Mouse (Mus musculus) lung, embryonic 16.5 days (tissue): ENCODE measurements around the gene Polr2e. TPM values are rescaled to one million over a fixed set of nuclear protein-coding genes. Genes with fewer than 3 reads are reported as not detected.
A peak's percentile ranks its signal among the peaks of the same experiment; 100 is the strongest.

Source experiments
- ATAC-seq: fragments of 200-750 bp; cut with Nextera tagmentation; 2 replicates; pipeline ENCODE4 v1.8.0; 2017; ENCODE audit warnings: low read depth, mild to moderate bottlenecking, moderate library complexity
- H3K27ac ChIP-seq: fragments of 300-500 bp; sonication (generic); 2 replicates; pipeline ENCODE4 v1.5.1; 2014; ENCODE audit warnings: mild to moderate bottlenecking, control low read depth, low read length
- H3K27me3 ChIP-seq: fragments of 300-500 bp; sonication (generic); 2 replicates; pipeline ENCODE4 v1.6.1; 2014; ENCODE audit warnings: low read depth, low read length, mixed read lengths; ENCODE audit not compliant: control insufficient read depth, insufficient read depth
- H3K36me3 ChIP-seq: fragments of 300-500 bp; sonication (generic); 2 replicates; pipeline ENCODE4 v1.6.1; 2014; ENCODE audit warnings: low read length; ENCODE audit not compliant: control insufficient read depth, insufficient read depth
- H3K4me1 ChIP-seq: fragments of 300-500 bp; sonication (generic); replicated peaks from 2 replicates; pipeline ENCODE4 v1.6.1; 2014; ENCODE audit warnings: low read length, mixed read lengths; ENCODE audit not compliant: control insufficient read depth, insufficient read depth
- H3K4me2 ChIP-seq: fragments of 300-500 bp; sonication (generic); 2 replicates; pipeline ENCODE4 v1.6.1; 2014; ENCODE audit warnings: low read depth, low read length, control low read depth
- H3K4me3 ChIP-seq: fragments of 300-500 bp; sonication (generic); 2 replicates; pipeline ENCODE4 v1.5.1; 2014; ENCODE audit warnings: mild to moderate bottlenecking, low read length, control low read depth
- H3K9ac ChIP-seq: fragments of 300-500 bp; sonication (generic); 2 replicates; pipeline ENCODE4 v1.6.1; 2014; ENCODE audit warnings: low read length, control low read depth
- H3K9me3 ChIP-seq: fragments of 300-500 bp; sonication (generic); 2 replicates; pipeline ENCODE4 v1.6.1; 2016; ENCODE audit warnings: low read length; ENCODE audit not compliant: control insufficient read depth
- WGBS: fragments of 180-500 bp; shearing (Covaris S2); extraction: QIAGEN DNeasy Blood & Tissue Kit; methylation state at CpG from one replicate; pipeline ENCODE4 v1.1.7; 2014; 5-methylcytosine and 5-hydroxymethylcytosine counted together
- polyA plus RNA-seq: library from polyadenylated mRNA; unstranded; fragments of >200 nt; fragmentation: Nextera tagmentation; extraction: Ambion mirVana; gene quantifications from 2 replicates; pipeline ENCODE4 v1.2.1, GENCODE M21; 2015

The Polr2e gene
- polyA plus RNA-seq: 194 and 210 TPM in 2 replicates

GRCm38 (mm10) chr10:80039559-80039979, at the start of gene Polr2e:
Gene Polr2e (minus strand): TSS chr10:80039795.
- H3K4me3 ChIP-seq: peak within 1 kb of the TSS; percentile 94
- ATAC-seq: peak; percentile 98
- H3K27me3 ChIP-seq: no peaks in the 10 kb centered on the region
- peak within 1 kb of the TSS; percentile 84 for H3K4me2 ChIP-seq
- H3K36me3 ChIP-seq: peaks cover 27% of the 10 kb centered on the region
- peak within 1 kb of the TSS; percentile 89 for H3K9ac ChIP-seq
- no peaks in the 10 kb centered on the region for H3K9me3 ChIP-seq
- peak within 1 kb of the TSS; percentile 63 for H3K27ac ChIP-seq
- H3K4me1 ChIP-seq: peaks cover 13% of the 10 kb centered on the region
- under 1% methylated on average over 40 of the region's 40 CpGs for WGBS

DNA sequence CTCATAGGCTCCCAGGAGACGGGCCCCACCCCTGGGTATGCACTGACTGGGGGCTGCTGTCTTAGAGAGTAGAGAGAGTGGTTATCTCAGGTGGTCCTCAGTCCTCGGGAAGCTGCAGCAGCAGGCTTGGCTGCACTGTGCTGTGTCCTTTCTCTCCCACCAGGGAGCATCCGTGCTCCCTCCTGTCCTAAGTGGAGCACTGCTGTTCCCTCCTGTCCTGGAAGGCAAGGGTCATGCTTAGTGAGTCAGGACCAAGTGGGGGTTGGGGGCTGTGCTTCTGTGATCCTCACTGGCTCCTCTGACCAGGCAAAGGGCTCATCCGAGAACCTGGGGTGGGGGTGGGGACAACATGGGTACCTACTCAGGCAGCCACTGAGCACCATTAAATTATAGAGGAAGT, 49.6 kb upstream of the Polr2e start:
- H3K27me3 ChIP-seq: no peaks in the 10 kb centered on the region
- H3K27ac ChIP-seq: no peak overlapping the region
- H3K9me3 ChIP-seq: no peaks in the 10 kb centered on the region
- no peak for ATAC-seq
- H3K4me2 ChIP-seq: no peak overlapping the region
- no peak overlapping the region for H3K4me3 ChIP-seq
- WGBS: 51% methylated on average over 4 of the region's 4 CpGs
- no peak overlapping the region for H3K9ac ChIP-seq
- peaks cover 38% of the 10 kb centered on the region for H3K4me1 ChIP-seq
- no peaks in the 10 kb centered on the region; the same call in 1 of the 2 replicates for H3K36me3 ChIP-seq

DNA sequence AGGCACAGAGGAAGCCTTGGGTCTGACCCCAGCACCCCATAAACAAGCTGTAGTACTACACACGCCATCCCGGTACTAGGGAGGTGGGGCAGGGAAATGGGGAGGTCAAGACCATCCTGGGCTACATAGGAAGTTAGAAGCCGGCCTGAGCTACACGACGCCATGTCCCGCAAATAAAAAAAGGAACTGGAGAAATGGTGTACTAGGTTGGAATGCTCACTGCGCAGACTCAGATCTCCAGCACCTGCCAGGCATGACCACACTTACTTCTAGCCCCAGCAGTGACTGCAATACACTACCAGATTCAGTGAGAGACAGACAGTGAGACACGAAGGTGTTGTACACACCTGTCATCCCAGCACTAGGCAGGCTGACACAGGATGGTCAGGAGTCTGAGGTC, 47.9 kb upstream of the Polr2e start:
- 88% methylated on average over 8 of the region's 8 CpGs for WGBS
- Histone ChIP-seq H3K36me3 (peaks cover 4% of the 10 kb centered on the region; the same call in 1 of the 2 replicates), H3K9ac (no peak overlapping the region), H3K27me3 (no peaks in the 10 kb centered on the region), H3K4me3 (no peak overlapping the region), H3K4me2 (no peak overlapping the region), H3K27ac (no peak overlapping the region), H3K9me3 (no peaks in the 10 kb centered on the region), H3K4me1 (peaks cover 36% of the 10 kb centered on the region)
- no peak for ATAC-seq

- Histone ChIP-seq H3K36me3 (peaks cover 10% of the 10 kb centered on the region), H3K9ac (peak overlapping the region; percentile 29; the same call in 1 of the 2 replicates)
These were observed 47.3 kb upstream of the Polr2e start for GRCm38 (mm10) chr10:80086847-80087246.

DNA sequence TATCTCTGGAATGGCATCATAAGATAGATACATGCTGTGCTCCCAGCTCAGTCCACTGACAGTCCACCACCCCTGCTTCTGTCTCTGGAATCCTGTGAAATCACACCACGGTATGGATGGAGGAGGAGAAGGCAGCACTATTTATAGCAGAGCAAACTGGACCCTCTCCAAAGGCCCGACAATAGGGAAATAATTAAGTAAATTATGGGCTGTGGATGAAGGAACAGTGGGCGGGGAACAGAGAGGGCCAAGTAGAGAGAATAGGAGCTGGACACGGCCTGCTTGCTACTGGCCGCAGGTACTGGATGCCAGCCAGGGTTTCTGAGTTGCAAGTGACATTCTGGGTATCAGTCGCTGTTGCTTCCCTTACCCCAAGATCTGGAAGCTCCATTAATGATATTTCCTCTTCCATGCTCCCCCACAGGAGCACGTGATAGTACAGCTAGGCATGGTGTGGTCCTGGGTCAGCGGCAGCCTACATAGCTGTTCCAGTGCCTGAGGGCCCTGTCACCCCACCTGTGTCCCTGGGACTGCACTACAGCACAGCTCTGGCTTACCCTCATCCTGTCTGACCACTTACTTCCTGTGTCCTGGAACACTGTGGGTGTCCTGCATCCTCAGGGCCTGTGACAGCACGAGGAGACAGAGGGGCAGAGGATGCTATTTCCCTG, 45.4 kb upstream of the Polr2e start:
- Histone ChIP-seq H3K4me1 (peaks cover 25% of the 10 kb centered on the region), H3K9me3 (no peaks in the 10 kb centered on the region), H3K27ac (peak overlapping the region; percentile 71), H3K9ac (no peak overlapping the region; the same call in 1 of the 2 replicates), H3K4me2 (peak overlapping the region; percentile 31), H3K36me3 (peaks cover 20% of the 10 kb centered on the region), H3K4me3 (no peak overlapping the region), H3K27me3 (no peaks in the 10 kb centered on the region)
- 41% methylated on average over 9 of the region's 9 CpGs for WGBS
- ATAC-seq: peak; percentile 88

More at GRCm38 (mm10) chr10:80086847-80087246, 47.3 kb upstream of the Polr2e start:
- no peaks in the 10 kb centered on the region for H3K9me3 ChIP-seq
- H3K4me1 ChIP-seq: peaks cover 30% of the 10 kb centered on the region
- no peak overlapping the region for H3K4me2 ChIP-seq
- WGBS: 76% methylated on average over 3 of the region's 3 CpGs
- no peak overlapping the region for H3K27ac ChIP-seq
- no peak overlapping the region for H3K4me3 ChIP-seq
- ATAC-seq: no peak
- no peaks in the 10 kb centered on the region for H3K27me3 ChIP-seq

DNA sequence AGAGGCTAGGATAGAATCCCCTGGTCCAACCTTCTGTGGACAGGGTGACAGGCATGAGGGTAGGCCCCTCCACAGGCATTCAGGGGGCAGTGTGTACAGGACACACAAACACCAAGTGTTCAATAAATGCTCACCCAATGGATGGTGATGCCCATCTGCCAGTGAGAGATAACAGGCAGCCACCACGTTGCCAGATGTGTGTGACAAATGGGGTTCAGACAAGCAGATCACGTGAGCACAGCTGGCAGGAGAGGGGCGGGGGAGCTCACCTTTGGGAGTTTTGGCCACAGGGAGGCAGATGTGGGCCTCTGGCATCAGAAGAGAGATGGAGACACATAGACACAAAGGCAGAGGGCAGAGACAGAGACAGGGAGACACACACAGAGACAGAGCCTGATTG, 41.5 kb upstream of the Polr2e start:
- peaks cover 20% of the 10 kb centered on the region for H3K36me3 ChIP-seq
- no peak overlapping the region for H3K4me3 ChIP-seq
- 73% methylated on average over 3 of the region's 3 CpGs for WGBS
- no peak overlapping the region for H3K4me2 ChIP-seq
- peaks cover 19% of the 10 kb centered on the region for H3K4me1 ChIP-seq
- H3K9me3 ChIP-seq: no peaks in the 10 kb centered on the region
- no peaks in the 10 kb centered on the region for H3K27me3 ChIP-seq
- ATAC-seq: no peak
- no peak overlapping the region for H3K9ac ChIP-seq
- H3K27ac ChIP-seq: no peak overlapping the region

DNA sequence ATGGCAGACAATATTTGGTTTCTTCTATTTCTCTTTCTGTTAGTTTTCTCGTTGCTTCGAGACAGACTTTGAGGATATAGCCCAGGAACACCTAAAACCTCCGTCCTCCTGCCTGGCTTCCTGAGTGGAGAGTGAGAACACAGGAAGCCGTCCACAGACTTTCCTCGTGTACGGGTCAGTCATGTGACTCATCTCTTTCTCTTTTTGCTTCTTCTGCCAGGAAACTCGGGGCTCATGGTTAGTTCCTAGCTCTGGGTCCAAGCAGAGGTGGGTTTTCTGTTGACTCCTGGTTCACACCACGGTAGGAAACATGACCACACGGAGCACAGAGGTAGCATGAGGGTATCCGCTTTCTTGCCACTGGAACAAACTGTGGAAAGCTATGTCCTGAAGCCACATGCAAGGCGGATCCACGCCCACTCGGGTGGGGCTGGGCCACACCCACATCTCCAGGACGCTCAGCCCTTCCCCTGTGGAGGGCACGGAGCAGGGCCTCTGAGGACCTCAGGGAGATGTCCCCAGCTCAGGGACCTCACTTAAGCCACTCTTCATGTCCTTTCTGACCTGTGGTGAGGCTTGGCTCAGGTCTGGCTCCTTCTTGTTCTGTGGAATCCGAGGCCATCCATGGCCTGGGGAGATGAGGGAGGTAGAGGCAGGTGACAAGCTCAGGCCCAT, 40.9 kb upstream of the Polr2e start:
- Histone ChIP-seq H3K4me2 (no peak overlapping the region), H3K36me3 (peaks cover 20% of the 10 kb centered on the region), H3K9ac (no peak overlapping the region), H3K9me3 (no peaks in the 10 kb centered on the region), H3K27me3 (no peaks in the 10 kb centered on the region), H3K27ac (no peak overlapping the region), H3K4me3 (no peak overlapping the region), H3K4me1 (peaks cover 20% of the 10 kb centered on the region)
- ATAC-seq: no peak
- WGBS: 76% methylated on average over 16 of the region's 16 CpGs

DNA sequence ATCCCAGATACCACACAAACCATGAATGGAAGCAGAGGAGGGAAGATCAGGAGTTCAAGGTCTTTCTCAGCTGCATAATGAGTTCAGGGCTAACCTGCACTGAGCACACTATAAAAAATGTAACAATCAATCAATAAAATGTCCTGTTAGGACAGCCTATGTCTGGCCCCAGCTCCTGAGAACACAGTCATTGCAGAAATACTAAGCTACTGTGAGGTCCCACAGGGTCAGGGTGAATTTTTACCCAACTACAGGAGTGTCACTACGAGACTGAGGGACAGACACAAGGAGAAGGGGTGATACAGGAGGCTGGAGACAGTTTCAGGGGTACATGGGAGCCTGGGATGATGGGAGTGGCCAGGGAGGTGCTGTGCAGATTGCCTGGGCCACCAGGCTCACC, 38.8 kb upstream of the Polr2e start:
- H3K36me3 ChIP-seq: peaks cover 15% of the 10 kb centered on the region
- no peak overlapping the region for H3K9ac ChIP-seq
- ATAC-seq: no peak
- H3K4me2 ChIP-seq: no peak overlapping the region
- no peaks in the 10 kb centered on the region for H3K9me3 ChIP-seq
- no peak overlapping the region for H3K4me3 ChIP-seq
- H3K4me1 ChIP-seq: peaks cover 12% of the 10 kb centered on the region
- H3K27me3 ChIP-seq: no peaks in the 10 kb centered on the region
- H3K27ac ChIP-seq: no peak overlapping the region
- 77% methylated on average over 1 of the region's 1 CpGs for WGBS

DNA sequence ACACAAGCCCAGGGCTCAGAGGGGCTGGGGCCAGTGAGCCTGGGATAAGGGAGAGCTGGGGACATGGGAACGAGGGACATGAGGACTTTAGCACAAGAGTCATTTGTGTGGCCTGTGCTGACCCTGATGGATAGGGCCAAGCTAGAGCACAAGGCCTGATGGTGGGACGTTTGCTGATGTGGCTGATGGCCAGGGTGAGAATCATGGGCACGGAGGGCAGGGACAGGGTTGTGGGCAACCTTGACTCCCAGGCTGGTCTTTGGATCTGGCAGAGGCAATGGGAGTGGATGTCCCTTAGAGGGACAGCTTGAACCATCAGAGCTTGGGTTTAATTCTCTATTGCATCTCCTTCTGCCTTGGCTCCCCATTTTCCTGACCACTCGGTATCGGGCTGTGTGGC, 37.7 kb upstream of the Polr2e start:
- no peak overlapping the region for H3K27ac ChIP-seq
- peaks cover 14% of the 10 kb centered on the region for H3K36me3 ChIP-seq
- no peak overlapping the region for H3K9ac ChIP-seq
- no peak for ATAC-seq
- H3K4me3 ChIP-seq: no peak overlapping the region
- H3K4me1 ChIP-seq: peaks cover 12% of the 10 kb centered on the region
- H3K9me3 ChIP-seq: no peaks in the 10 kb centered on the region
- WGBS: 82% methylated on average over 5 of the region's 5 CpGs
- H3K4me2 ChIP-seq: no peak overlapping the region
- no peaks in the 10 kb centered on the region for H3K27me3 ChIP-seq
